Mouse (Mus musculus) brain, embryonic 14.5 days (tissue): ENCODE measurements around the gene Gm12248.

Source experiments
- CTCF ChIP-seq: fragments of 200-500 bp; IDR thresholded peaks from 2 replicates; pipeline ENCODE4 v1.5.1; 2012; ENCODE audit warnings: inconsistent platforms, mild to moderate bottlenecking, moderate library complexity, borderline replicate concordance; ENCODE audit not compliant: insufficient read depth, insufficient read length; ENCODE audit errors: extremely low read depth
- POLR2A ChIP-seq: fragments of 200-500 bp; IDR thresholded peaks from 2 replicates; pipeline ENCODE4 v1.6.1; 2012; ENCODE audit warnings: mild to moderate bottlenecking, inconsistent platforms, borderline replicate concordance; ENCODE audit not compliant: poor library complexity, insufficient read depth, insufficient read length, severe bottlenecking; ENCODE audit errors: extremely low read depth

GRCm38 (mm10) chr11:58123711-58124110 lies 30.8 kb upstream of the Gm12248 start:
- no peak for TF ChIP-seq POLR2A
- no peak for TF ChIP-seq CTCF
